Mouse (Mus musculus) heart, postnatal 14 days (tissue): ENCODE measurements around the gene Adgrf5. TPM values are rescaled to one million over a fixed set of nuclear protein-coding genes. Genes with fewer than 3 reads are reported as not detected.
"Not testable (repeated sequence)": the region's sequence is repeated elsewhere in the genome, so short reads cannot be mapped to it uniquely, and the experiment has no call there.

Experiments used
- DNase-seq, 2 experiments: peaks; one replicate each; pipeline ENCODE4 v3.0.0; 2021 to 2022
- intact Hi-C: fragments of 180-260 bp; cut with DNase I; formaldehyde crosslinking; loops from one replicate; pipeline ENCODE4 v1.15.1; 2025
- total RNA-seq, 2 experiments: library from RNA; stranded (reverse); gene quantifications; 2 replicates each; pipeline ENCODE4 v1.2.3; 2021

The Adgrf5 gene
- total RNA-seq, 2 experiments from 2014 or later, result 256 to 273 TPM

DNA sequence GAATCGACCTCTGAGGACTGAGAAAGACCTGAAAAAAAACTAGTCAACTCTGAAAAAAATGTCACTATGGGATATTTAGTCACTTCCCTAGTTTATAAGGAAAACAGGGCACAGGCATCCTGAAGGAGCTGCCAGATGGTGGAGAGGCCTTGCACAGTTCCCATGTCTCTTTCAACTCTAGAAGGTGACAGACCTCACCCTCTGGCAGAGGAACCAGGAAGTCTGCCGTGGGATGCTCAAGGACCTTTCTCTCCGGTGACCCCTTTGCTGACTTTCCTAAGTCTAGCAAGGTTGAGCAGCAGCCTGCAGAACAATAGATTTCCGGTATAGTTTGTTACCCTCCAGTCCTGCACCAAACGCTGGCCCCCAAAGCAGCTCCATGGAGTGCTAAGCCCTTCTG lies 71.4 kb downstream of the Adgrf5 start:
- intact Hi-C loops, result loop anchor here (5.0 kb wide), 1 partner anchor 39 kb away; no protein-coding TSS in a partner anchor
- peak; percentile 7 to 21 for DNase-seq

DNA sequence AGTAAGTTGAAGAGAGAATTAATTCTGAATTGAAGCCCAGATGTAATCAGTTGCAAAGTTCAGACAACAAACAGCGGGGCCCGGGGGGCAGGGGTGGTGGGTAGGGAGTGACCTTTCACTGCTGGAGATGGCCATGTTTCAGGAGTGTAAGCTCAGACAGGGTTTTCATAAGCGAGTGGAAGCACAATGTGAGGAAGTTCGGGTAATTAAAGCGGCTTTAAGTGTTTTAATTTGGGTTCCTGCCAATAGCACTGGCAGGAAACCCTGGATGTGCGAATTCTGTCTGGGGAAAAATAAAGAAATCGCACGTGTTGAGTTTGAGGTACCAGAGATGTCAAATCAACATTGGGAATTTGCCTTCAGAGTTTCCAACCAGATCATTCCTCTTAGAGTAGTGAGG lies 74.2 kb downstream of the Adgrf5 start:
- DNase-seq, result peak in 1 of 2 experiments; percentile 14
- intact Hi-C loops, result loop anchor here (5.0 kb wide), 1 partner anchor 42 kb away; no protein-coding TSS in a partner anchor

DNA sequence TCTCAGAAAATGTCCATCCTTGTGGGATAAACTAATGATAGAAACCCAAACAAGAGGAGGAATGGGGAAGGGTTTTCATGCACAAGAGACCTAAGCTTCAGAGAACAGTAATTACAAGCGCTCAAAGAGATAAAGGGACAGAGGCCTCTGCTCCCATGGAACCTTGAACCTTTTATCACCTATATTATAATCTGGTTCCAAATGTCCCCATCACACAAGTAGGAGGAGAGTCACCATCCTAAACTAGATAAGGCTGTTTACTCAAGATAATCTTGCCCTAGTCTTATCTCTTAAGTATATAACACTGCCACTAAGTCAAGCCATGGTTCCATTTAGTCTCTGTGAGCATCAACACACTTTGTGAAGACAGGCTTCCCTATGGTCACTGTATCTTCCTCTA lies 91.0 kb downstream of the Adgrf5 start:
- DNase-seq, result no peak
- intact Hi-C loops, result no loop called here

DNA sequence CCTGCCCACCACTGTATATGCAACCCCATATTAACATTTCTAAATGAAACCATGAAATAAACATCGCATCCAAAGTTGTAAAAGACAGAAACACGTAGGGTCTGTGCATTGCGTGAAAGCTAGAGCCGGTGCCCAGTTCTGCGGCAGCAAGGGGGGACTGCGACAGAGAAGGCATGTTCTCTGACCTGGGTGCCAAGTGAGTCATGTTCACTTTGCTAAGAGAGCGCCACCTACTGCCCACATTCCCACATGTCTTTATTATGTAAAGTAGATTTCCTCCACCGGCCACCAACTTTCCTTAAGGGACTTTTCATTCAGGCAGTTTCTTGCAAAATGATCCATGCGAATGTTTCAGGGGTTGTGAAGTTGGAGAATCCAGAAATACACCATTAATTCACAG lies 98.3 kb downstream of the Adgrf5 start:
- peak; percentile 78 to 89 for DNase-seq

DNA sequence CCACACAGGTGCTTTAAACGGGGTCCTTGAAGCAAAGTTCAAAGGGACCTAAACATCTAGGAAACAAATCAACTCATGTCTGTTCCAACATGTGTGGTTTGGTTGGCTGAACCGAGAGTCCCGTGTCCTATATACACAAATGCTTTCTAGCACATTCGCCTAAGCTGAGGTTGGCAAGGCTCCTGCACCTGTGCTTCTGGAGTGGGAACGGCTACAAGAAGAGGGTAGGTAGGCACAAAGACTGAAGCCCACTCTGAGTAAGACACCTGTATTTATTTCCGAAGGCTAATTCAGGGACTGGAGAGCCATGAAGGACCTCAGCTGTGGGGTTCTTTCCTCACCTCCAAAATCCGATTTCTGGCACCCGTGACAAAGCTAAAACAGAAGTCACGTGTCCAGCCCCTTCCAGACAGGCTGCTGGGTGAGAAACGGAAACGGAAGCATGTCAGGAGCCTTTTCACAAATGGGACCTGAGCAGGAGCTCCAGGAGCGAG lies 99.5 kb downstream of the Adgrf5 start:
- DNase-seq, result peak in 1 of 2 experiments; percentile 23
- intact Hi-C loops, result loop anchor here (2.0 to 5.0 kb wide), 2 partner anchors 195 to 447 kb away; no protein-coding TSS in a partner anchor

More for the DNA sequence above, 98.3 kb downstream of the Adgrf5 start:
- intact Hi-C loops, result loop anchor here (1.0 kb wide), 1 partner anchor 132 kb away; no protein-coding TSS in a partner anchor

DNA sequence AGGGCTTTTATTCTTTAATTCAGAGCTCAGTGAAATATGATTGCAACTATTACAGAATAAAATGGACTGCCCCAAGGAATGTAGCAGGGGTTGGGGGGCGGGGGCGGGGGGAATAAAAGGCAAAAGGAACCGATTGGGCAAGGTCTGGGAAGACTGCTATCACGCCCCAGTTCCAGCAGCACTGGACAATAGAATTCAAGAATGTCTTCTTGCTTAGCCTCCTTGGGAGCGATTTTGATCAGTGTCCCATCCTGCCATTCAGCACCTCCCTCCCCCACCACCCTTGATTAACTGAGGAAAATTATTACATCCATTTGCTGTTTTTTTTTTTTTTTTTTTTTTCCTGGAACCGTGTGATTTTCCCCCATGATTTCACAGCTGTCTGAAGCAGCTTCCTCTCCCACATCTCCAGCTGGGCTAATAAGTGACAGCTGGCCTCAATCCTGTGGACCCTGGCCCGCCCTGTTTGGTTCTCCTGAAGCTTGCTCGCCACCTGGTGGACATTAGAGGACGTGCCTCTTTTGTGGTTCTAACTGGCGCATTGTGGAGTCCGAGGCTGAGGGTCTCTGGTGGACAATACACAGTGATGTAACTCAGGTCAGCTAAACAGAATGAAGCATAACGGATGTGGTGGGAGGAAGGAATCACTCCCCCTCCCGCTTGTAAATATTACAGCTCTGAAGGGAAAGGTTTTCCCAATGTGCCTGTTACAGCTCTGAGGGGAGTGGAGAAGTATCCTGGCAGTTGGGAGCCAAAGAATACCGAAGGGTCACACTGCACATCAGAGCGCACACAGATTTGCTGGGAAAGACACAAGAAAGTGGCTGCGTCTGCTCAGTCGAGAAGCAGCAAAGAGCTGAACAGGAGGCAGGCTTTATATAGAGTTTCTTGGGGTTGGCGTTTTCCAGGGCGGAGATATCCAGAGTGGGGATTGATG lies 100.3 kb downstream of the Adgrf5 start:
- intact Hi-C loops, result loop anchor here (2.0 to 5.0 kb wide), 2 partner anchors 196 to 448 kb away; no protein-coding TSS in a partner anchor
- peak; percentile 82 to 87 for DNase-seq

DNA sequence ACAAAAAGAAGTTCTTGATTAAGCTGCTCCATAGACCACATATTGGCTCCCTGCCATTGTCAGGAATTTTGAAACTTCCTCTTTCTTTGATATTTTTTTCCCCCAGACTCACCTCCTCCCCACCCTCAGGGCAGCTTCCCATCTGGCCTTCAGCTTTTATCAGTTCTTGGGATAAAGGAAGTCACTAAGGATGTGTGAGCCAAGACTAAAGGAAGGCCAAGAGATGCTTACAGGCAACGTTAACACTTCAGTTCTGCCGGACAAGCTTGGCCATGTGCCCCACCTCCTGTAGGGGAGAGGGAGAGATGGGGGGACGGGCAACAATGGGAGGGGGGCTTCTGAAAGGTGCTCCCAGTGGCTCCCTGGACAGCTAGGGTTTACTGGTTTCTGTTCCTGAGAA lies 109.8 kb downstream of the Adgrf5 start:
- peak; percentile 19 to 23 for DNase-seq

DNA sequence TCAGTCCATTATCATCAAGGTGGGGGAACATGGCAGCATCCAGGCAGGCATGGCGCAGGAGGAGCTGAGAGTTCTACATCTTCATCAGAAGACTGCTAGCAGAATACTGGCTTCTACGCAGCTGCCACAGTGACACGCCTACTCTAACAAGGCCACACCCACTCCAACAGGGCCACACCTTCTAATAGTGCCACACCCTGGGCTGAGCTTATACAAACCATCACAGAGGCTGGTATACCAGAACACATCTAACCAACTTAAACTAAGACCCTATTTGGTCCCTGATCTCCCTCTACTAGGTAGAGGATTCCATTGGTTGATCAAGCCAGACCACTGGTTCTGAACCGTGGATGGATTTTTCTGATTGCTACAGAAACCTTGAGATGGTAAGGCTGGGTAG lies 112.3 kb downstream of the Adgrf5 start:
- intact Hi-C loops, result no loop called here
- DNase-seq, result no peak

More for the DNA sequence above, 109.8 kb downstream of the Adgrf5 start:
- intact Hi-C loops, result no loop called here

DNA sequence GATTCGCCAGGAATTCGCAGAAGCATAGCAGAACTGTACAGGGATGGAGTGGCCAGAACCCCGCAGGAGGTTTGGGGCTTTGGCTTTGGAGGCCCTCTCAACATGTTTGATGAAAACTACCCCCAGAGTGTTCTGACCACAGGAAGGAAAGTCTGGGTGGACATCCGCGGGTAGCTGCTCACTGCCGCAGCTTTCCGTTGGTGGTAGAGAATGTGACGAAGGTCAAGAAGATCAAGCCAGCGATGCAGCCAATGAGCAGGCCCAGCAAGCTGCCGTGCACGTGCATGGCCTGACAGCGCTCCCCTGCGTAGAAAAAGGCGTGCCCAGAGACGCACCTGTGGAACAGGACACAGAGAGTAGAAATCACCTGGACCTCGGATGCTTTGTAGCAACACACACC lies 114.5 kb downstream of the Adgrf5 start:
- intact Hi-C loops, result no loop called here
- DNase-seq, result no peak

DNA sequence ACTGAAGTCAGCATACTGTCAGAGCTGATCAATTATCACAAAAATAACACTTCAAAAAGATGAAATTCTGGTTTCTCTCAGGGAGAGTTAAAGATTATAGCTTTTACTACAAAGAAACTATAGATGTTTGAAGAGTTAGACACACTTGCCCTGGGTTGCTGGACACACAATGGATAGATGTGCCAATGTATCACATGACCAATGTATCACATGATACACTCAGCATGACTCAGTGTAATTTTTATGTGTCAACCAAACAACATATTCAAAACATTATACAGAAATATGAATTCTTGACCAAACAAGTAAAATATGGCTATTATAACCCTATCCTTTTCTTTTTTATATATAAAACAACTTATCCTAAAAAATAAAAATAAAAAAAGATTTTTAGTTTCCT lies 117.4 kb downstream of the Adgrf5 start:
- intact Hi-C loops, result no loop called here

DNA sequence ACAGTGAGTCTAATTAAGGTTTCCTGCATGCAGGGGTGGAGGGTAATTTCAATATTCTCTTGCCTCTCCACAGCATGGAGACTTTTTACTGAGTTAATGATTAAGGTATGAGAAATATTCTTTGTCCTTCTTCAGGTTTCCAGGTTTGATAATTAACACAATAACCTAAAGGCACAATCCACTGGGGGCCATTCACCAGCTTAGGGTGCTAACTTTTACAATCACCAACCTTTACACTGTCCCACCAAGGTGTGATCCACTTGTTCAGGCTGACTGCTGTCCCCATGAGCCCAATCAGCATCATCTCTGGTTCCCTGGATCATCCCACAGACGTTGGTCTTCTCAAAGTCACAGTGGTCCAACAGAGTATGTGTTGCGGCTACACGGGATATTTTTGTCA lies 125.7 kb downstream of the Adgrf5 start:
- no peak for DNase-seq
- intact Hi-C loops, result no loop called here

More for the DNA sequence above, 117.4 kb downstream of the Adgrf5 start:
- no peak for DNase-seq

DNA sequence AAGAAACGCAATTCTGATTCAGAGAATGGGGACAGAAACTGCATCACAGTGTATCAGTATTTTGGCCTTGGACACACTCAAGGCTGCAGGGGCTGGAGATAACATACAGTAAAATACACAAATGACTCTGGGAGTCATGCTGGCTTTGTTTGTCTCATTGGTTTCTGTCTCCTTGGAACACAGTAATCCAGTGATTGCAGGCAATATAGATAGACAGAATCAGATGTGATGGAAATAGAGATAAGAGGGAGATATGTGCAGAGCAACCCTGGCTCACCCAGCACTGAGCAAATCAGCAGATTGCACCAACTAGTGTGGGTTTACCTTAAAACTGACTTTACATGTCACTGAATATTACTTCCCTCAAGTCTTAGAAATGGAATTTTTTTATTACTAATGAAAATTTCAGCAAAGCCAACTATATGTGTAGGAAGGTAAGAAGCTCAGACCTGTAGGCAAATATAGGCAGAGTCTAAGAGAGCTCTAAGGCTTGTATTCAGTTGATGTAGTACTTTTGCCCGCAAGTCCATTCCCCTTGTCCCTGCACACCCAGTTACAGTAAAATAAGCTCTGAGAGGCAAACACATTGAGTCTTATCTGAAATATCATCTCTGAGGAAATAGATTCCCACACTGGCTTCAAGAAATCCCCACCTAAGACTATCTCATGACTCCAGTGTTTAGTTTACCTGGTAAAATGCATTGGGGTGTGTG lies 128.3 kb downstream of the Adgrf5 start:
- DNase-seq, result no peak
- intact Hi-C loops, result no loop called here

DNA sequence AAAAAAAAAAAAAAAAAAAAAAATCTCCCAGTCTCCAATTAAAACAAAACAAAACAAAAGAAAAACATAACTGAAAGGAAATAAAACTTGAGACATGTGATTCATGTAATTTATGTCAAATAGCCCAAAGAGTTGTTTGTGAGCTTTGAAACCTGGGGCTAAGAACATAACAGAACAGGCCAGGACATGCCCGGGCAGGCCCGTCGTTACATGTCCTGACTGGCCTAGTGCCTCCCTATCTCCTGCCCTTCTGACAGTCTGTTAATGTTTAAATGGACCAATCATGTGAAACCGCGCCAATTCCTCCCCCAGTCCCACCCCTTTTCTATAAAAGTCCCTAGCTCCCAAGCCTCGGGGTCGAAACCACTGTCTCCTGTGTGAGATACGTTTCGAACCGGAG lies 130.1 kb downstream of the Adgrf5 start:
- DNase-seq, intact Hi-C loops: not testable (repeated sequence)

DNA sequence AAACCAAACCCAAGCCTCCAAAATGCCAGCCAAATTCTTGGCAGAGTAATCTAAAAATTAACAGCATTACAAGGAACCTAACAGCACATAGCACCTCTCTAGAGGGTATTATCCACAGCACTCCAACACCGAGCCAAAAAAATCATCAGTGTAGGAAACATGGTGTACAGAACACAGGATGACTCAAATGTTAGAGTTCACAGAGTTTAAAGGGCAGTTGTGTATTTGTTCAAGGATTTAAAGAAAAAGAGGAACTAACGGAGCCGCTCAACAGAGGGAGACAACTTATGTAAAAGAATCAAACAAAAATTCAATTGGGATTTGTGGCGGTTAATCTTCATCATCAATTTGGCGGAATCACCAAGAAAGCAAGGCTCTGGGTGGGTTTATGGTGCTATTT lies 135.3 kb downstream of the Adgrf5 start:
- no peak for DNase-seq
- intact Hi-C loops, result no loop called here

DNA sequence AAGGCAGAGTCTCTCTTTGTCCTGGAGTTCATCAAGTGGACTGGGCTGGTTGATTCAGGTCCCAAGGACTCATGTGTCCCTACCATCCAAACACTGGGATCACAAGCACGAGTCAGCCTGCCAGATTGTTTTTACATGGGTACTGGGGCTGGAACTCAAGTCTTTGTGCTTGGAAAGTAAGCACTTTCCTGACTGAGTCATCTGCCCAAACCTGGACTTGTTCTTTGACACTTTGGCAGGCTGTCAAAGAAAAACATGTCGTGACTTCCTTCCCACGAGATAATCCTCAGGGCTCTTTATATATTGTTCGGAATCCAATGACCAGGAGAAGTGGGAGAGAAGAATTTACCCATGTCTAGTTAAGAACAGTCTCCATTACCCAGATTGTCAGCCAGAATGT lies 137.3 kb downstream of the Adgrf5 start:
- no peak for DNase-seq
- intact Hi-C loops, result no loop called here

DNA sequence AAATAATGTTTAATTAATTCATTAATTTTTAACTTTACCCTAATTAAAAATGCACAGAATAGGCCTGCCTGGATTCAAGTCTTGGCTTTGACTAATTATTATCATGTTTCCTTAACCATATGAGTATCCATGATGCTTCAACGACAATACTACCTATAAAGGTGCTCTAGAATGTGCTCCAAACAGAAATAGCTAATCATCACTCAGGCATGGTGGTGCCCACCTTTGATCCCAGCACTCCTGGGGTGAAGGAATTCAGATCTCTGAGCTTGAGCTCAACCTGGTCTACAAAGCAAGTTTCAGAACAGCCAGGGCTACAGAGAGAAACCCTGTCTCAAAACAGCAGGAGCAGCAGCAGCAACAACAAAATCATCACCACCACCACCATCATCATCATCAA lies 140.3 kb downstream of the Adgrf5 start:
- intact Hi-C loops, result no loop called here
- no peak for DNase-seq

DNA sequence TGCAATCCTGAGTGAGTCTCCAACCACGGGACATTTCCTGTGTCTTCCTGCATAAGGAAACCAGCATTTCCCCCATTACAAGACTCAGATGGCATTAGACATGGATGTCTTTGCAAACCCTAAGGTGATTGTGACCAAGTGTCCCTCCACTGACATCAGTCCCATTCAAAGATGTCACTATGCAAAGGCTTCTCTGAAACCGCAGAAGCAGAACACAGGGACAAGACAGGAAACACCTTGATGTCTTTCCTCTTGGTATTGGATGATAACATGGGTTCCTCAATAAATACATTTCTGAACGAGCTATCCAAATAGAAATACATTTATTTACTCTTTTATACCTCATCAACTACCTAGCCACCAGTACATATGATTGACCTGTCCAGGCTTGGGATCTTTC lies 141.0 kb downstream of the Adgrf5 start:
- intact Hi-C loops, result no loop called here
- DNase-seq, result no peak

DNA sequence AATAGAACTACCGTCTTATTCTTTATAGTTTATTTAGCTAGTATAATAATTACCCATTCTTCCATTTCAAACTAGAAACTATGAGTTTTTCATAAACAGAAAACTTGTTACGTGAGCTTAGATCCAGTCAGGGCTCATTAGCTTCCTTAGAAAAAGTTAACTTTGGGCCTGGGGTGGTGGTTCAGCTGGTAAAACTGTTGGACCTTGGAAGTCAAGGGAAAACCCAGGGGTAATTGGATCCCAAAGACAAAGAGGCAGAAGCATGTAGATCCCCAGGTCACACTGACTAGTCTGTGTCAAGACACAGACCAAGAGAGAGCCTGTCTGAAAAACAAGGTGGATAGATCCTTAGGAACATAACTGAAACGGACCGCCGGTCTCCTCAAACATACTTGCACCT lies 141.4 kb downstream of the Adgrf5 start:
- DNase-seq, result no peak
- intact Hi-C loops, result no loop called here

DNA sequence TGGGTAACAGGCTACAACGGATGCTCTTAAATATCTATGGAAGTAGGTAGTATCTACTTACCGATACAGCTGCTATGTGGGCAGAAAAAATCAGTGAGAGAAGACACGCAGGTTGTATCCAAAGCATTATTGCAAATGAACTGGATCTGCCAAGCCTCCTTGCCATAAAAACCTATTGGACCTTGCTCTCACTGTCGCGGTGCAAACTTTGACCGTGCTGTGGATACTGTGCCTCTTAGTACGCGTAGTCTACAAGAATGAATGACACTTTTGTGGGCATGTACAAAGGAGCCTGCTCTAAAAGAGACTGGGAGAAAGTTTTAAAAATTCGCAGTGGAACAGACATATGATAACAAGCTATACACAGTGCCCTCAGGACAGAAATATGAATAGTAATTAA lies 142.3 kb downstream of the Adgrf5 start, which contains the start of gene Mep1a:
Gene Mep1a (minus strand): TSS at position 221 of the 400 bp plus-strand sequence.
- intact Hi-C loops, result no loop called here

DNA sequence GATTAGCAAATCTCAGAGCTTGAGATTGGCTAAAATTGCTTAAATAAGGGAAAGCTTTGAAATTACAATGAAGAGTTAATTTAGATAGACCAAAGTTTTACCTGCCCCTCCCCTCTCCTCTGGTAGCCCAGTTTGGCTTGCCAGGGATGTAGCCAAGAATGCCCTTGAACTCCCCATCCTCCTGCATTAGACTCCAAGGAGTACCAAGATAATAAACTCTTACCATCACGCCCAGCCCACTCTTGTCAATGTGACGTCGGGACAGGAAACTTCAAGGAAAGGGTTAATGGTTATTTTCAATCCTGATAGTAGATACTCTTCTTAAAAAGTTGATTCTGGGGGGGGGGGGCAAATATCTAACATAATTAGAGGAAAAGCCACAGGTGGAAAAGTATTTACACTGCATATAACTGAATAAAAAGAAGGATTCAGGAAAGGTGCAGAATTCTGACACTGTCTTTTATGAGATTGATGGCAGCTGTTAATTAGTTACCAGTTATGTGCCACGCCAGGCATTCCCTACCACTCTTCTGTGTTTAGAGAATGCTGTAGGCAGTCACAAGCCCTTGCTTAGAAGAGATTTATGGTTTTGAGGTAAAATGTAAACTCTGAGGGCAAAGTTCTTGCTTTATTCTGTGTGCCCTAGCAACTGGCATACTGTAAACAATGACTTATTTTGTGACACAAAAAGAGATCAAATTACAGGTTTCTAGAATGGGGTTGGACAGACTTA lies 143.8 kb downstream of the Adgrf5 start:
- DNase-seq, result no peak
- intact Hi-C loops, result no loop called here

More for the DNA sequence above, 142.3 kb downstream of the Adgrf5 start, which contains the start of gene Mep1a:
- DNase-seq, result no peak
